Mouse (Mus musculus) regulatory T cell (primary cell): ENCODE results near the gene Macf1.

Experiments used
- in situ Hi-C: fragments of 300-600 bp; cut with MboI, MseI; formaldehyde crosslinking; loops from one replicate; pipeline ENCODE4 v1.15.1; 2025; ENCODE audit warnings: high pct_unique_total_duplicates

Gene Macf1

DNA sequence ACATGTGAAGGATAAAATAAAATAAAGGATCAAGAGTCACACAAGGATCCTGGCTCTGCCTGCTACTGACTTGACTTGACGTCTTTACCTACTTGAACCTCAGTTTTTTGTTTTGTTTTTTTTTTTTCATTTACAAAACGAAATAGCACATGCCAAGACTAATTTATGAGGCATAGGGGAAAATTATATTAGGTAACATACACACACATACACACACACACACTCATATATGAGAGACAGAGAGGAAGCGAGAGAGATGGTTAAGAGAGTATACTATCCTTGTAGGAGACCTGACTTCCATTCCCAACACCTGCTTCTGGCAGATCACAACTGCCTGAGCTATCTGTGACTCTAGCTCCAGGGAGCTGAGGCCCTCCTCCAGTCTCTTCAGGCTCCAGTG lies at the start of gene Macf1:
Gene Macf1, minus strand, starts transcription at position 101 of the 400 bp plus-strand sequence.
- in situ Hi-C loops = no loop called here

DNA sequence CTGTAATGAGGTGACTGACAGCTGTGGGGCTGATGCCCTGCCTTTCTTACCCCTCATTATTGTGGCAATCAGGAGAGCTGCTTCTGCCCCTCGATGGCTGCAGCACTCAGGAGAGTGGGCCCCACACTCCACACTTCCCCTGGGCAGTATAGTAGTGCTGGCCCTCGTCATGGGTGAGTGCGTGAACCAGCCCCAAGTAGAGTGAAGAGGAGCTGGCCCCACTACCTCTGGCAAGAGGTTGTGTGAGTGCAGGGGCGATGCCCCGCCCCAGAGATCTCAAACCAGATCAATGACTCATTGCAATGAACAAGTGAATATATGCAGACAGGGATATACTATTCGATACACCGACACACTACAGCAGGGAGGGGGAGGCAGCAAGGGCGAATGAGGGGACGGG lies 49.4 kb upstream of the Macf1 start:
- in situ Hi-C loops = no loop called here

DNA sequence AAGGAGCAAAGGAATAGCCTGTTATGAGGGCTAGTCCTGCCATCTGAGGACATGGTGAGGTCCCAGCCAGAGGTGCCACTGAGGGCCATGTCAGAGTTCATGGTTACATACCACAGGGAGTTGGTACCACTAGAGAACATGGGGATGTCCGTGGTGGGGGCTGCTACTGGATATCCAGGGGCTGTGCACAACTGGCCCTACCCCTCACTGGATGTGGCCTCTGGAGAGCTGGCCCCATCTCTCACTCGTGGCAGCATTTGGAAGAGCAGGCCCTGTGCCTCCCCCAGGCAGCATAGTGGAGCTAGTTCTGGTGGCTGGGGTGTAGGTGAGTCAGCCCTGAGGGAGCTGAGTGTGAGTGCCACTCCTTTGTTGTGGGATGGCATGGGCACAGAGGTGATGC lies 48.8 kb upstream of the Macf1 start:
- in situ Hi-C loops = no loop called here

DNA sequence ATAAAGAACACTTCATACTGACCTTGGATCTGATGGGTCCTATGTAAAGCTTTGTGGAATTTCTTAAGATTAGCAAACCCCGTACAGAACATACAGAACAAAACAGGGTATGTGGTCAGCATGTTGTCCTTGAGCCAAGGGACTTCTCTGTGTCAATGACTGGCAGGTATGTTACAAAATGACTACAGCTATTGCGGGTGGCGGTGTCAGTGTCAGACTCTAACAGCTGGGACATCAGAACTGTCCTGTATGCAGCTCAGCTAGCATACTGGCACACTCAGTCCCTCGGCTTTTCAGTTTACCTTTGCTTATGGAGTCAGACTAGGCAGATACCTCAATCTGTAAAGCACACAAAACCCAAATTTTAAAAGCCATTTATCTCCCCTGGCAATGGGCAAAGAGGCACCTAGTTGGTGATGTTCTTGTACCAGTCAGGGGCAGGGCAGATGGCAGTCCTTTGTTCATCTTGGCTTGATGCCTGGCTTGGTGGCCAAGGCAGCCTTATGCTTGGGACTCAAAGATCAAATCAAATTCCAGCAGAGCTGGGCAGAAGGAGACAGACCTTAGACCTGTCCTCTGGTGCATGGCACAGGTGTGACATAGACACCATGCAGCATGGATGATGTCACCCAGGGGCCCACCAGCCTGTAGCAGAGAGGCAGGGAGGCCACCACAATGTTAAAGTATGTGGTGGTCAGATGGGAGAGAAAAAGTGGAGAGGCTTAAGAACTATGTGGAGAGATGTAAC lies 48.2 kb upstream of the Macf1 start:
- in situ Hi-C loops = no loop called here

DNA sequence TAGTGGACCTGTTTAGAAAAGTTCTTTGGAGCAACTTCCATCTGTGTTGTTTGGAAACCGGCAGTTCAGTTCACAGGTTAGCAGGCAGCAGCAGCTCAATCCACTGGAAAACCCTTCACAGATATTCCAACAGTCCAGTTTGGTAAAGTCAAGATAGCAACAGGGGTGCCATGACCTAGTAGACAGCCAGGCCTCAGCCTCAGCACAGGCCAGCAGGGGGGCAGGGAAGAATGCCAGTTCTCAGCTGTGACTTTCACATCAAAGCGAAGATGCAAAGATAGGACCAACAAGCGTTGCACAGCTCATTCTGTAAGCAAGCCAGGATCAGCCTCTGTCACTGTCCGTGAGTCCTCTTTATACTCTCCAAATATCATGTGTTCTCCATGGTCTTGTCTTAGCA lies 37.6 kb upstream of the Macf1 start:
- in situ Hi-C loops = no loop called here

DNA sequence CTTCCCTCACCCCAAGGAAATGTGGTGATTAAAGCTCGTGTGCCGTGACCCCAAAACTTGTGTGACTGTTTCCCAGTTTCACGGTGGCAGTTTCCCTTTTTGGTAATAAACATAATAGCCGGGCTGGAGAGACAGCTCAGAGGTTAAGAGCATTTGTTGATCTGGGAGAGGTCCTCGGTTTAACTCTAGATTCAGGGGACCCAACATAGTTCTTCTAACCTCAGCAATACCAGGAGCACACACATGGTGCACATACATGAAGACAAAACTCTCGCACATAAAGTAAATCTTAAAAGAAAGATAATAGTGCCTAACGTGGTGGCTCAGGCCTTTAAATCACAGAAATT lies 34.2 kb upstream of the Macf1 start:
- in situ Hi-C loops = no loop called here

DNA sequence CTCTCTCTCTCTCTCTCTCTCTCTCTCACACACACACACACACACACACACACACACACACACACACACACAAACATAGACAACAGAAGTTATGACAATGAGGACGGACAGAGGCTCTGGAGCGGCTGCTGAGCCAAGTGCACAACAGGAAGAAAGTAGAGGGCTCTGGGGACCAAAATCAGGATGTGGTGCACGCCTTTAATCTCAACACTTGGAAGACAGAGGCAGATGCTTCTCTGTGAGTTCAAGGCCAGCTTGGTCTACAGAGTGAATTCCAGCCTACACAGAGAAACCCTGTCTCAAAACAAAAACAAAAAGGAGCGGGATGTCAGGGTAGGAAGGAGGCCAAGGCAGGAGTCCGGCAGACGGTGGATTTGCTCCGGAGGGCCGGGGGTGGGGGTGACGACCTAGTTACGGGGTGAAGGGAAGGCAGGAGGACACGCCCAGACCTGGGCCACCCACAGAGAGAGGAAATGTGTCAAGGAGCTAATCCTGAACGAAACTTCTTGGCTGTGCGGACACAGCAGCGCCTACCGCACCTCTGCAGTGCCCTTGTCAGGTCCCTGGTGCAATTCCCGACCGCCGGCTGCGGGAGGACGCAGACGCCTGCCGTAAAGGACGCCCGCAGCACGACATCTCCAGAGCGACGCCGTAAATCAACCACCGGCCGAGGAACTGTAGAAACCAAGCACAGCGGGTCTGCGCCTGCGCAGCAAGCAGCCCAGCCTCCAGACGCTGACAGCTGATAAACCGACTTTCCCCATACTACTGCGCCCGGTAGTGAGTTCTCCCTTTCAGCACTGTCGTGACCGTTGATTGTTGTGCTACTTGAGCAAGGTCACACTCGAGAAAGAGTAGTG lies 33.6 kb upstream of the Macf1 start, which contains the start of gene Ndufs5:
Gene Ndufs5, minus strand, starts transcription at position 629 of the 860 bp plus-strand sequence.
- in situ Hi-C loops = no loop called here

DNA sequence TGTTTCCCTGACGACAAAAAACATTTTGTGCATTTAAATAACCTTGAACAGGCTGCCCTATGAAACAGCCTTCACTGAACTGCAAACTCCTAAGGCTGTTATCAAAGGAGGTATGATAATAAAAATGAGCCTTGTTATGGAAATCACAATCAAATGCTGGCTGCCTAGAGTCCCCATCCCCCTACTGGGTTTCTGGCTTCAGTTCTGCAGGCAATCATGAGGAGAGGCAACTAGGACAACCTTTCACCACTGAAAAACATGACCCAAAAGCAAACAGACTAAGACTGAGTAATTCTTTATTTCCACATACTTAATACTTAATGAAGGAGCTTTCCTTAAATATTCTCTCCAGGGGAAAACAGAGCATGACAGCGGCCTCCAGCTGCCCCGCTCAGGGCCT lies 28.3 kb upstream of the Macf1 start:
- in situ Hi-C loops = no loop called here

DNA sequence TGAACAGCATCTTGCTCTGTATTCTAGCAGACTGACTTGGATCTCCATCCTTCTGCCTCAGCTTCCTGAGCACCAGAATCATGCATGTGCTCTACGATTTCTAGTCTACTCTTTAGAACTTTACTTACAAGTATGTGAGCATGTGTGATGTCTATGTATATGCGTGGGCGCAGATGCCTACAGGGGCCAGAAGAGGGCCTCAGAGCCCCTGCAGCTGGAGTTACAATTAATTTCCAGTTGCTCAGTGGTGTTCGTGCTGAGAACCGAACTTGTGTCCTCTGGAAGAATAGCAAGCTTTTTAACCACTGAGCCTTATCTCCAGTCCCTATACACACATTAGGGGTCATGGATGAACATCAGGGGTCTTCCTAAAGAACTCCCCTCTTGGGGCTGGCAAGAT lies 23.2 kb upstream of the Macf1 start:
- in situ Hi-C loops = no loop called here

DNA sequence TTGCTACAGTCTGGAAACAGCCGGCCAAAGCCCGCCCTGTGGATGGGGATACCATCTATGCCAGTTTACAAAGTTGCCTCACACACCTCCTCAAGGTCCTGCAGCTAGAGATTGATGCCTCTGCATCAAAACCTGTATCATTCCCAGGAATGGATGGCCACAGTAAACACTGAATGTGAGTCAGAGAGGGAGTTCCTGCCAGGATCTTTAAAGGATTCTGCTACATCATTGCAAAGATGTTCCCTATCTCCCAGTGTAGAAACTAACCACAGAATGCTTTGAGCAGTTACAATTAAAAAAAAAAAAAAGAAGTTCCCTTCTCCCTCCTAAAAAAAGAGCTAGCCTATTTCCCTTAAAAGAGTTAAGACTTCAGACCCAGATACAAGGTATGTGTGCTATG lies 21.2 kb upstream of the Macf1 start:
- in situ Hi-C loops = no loop called here

DNA sequence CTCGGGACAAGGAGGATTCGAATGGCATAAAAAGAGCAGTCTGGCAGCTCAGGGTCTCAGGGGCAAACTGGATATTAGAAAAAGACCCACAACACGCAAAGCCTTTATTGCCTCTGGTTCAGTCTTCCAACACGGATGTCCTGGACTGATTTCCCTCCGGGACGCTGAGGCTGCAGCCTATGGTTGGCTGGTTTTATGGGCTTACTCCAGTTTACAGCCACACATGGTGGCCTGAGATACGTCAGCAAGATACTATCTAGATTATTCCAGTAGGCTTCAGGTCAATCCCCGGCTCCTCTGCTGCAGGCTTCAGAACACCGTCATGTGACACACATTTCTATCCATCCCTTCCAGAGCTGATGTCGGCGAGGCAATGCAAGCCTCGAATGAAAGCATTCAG lies 9.2 kb upstream of the Macf1 start:
- in situ Hi-C loops = no loop called here

DNA sequence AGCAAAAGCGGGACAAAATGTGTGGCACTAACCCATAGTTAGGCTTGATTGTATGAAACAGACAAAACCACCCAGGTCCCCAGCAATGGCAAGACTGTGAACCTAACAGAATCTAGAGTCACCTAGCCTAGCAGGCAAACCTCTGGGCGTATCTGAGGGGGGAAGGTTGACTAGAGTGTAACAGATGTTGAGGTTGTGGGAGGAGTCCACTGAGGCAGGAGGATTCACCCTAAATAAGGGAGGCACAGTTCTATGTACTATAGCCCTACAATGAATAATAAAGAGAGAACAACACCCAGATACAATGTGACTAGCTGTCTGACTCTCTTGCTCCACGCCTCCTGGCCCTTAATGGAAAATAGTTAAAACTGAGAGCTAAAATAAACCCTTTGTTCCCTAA lies 7.9 kb upstream of the Macf1 start:
- in situ Hi-C loops = no loop called here

DNA sequence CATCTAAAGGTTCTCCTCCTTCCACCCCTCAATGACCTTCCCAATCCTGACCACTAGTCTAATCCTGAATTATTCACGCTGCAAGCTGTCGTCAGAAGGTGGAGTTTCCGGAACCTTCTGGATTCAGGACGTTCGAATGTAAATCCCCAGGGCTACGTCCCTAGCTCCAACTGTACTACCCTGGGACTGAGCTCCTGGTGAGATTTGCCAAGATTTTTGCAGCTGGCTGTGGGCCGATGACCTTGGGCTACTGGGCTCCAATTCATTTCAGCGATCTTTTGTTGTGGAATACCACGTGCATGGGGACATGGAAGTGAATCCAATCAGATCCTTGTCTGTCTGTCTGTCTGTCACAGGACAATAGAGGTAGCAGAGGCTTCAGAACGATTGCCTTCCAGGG lies 6.2 kb upstream of the Macf1 start:
- in situ Hi-C loops = no loop called here

DNA sequence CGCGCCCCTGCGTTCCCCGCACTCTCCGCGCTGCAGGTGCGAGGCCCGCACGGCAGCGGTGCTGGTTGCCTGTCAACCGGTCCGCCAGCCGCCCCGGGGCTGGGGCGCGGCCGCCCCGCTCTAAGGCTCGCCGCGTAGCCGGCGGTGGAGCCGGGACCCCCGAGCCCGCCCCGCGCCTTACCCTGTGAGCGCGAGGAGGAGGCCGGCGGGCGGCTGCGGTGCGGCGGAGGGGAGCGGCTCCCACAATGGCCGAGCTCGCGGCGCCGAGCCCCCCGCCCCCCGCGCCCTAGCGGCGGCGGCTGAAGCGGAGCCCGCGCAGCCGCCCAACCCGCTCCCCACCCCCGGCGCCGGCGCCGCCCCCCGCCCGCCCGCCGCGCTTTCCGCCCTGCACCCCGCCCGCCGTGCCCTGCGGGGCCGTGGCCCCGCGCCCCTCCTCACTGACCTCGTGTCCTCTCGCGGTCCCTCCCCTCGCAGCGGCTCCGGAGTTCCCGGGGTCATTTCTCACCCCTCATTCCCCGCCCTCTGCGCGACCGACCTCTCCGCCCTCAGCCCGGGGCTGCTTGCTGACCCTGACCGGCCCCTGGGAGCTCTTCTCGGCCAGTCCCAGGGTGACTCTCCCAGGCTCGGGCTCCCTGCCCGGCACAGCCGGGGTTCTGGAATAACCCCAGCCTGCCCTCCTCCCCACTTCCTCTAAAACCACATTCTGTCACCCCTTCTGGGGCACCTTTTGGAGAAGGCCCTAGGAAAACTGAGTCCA lies 3.0 kb upstream of the Macf1 start:
- in situ Hi-C loops = no loop called here

DNA sequence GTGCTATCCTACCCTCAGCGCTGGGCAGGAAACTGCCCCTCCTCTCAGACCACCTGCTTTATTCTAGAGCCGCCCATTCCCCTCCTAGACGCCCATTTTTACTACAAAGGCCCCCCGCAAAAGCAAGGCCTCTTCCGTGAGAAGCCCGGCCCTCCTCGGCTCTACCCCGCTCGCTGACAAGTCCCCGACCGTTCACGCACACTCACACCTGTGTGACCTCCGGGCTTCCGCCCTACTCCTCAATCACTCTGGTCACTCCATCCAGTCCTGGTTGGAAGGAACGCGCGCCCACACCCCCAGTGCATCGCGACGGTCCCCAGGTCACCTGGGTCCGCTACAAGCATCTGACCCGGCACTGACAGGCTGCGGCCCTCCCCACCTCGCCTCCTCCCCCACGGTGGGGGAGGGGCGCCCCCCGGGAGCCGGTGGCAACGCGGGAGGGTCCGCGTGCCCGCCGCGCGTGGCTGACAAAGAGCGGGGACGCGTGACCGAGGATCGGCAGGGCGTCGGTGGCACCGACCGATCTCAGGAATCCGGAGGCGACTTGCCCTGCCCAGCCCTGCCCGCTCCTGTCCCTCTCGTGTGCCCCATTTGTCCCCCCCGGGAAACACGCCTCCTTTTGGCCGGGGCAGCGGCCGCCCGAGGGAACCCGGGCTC lies 2.3 kb upstream of the Macf1 start:
- in situ Hi-C loops = no loop called here

DNA sequence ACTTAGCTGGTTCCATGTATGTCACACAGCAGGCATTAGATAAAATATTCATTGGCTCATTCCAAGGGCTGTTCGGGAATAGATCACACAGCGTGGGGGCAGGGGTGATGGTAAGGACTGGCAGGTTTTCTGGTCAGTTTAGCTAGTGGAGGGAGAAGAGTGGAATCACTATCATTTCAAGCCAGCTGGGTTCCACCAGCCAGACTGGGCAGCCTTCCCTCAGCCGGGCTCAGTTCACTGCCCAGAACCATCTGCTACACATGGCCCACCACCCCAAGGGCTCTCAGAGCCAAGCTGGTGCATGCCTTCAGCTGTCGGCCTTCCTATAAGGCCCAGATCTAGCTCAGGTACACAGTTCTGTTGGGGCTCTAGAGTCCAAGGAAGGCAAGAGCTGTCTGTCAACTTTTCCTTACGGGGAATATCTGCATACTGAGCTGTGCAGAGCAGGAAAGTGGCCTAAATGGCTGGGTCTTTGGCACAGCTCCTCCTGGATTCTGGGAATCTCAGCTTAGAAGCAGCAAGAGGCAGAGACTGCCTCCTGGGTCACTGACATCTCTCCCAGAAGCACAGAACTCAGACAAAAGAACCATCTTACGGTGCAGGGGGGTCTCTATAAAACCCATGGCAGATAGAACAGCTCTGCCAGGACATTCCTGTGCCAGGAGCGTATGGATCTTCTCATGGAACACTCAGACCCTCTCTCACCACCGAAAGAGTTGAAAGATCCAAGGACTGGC lies 1.5 kb upstream of the Macf1 start:
- in situ Hi-C loops = no loop called here

DNA sequence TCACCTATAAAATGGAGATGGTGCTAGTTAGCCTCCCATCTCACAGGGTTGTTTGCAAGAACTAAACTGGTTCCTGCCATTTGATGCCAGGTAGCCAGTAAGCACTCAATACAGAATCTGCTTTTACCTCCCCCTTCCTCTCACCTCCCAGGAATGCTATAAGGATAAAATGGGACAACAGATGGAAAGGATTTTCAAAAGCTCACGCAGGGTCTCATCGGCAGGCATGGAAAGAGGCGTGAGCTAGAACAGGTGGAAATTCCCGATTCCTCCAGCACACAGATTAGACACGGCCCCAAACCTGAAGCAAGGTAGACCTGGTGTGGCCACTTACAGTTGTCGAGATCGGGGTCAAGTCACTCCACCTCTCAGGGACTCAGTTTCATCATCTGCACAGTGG lies 886 bp upstream of the Macf1 start:
- in situ Hi-C loops = no loop called here

DNA sequence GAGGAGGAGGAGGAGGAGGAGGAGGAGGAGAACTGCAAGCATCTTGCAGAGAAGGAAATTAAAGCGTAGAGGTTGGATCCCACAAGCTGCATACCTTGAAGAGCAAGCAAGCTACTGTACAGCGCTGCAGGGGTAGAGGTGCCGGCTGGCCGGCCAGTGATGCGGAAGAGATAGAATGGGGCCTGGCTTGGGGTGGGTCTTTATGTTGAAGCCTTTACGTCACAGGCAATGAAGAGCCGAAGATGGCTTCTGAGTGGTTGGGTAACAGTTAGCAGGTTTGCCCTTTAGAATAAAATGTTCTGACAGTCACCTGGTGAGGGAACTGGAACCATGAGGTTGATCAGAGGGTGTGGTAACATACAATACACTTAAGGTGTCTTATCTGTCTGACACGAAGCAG lies 1.9 kb downstream of the Macf1 start:
- in situ Hi-C loops = no loop called here

DNA sequence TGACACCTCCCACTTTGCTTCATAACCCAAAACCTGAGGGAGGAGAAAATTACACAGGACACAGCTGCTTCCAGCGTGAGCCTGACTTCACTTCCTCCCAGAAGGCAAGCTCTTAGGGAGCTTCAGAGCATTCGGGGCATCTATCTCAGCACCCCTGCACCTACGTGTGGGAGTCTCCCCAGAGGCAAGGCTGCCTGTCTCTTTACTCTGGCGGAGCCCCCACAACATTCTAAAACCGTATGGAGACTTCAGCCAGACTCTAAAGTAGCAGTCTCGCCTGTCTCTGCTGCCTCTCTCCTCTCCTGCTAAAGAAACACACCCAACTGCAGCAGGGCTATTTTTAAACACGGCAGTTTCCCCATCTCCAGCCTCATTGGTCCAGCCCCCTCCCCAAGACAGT lies 3.2 kb downstream of the Macf1 start:
- in situ Hi-C loops = no loop called here

DNA sequence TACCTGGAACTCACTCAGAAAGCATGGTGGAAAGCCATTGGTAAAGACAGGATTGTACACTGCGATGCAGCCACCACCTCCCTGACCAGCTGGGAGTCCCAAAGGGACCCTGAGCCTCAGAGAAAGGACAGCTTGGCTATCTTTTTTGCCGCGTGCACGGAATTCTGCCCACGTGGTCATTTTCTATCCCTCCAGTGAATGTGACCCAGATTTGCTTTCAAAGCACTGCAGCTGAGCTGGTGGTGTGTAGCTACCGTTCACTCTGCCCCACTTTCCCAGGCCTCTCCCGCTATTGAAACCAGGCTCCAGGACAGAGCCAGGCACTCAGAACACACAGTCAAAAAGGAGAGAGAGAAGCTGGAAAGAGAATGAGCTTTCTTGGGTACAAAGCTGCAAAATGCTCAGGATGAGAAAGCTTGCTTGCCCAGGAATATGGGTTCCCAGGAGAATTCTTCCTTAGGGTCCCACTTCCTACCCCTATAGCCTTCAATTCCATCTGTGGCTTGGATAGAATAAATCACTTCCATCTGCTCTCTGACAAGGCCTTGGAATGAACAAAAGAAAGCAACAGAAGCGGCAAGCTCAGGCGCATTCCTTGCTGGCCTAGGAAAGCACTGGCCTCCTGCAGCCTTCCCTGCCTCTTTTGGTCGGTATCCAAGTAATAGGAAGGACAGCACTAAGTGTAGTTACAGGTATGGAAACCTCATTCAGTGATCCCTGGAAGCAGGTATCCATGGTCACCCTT lies 6.9 kb downstream of the Macf1 start:
- in situ Hi-C loops = no loop called here

DNA sequence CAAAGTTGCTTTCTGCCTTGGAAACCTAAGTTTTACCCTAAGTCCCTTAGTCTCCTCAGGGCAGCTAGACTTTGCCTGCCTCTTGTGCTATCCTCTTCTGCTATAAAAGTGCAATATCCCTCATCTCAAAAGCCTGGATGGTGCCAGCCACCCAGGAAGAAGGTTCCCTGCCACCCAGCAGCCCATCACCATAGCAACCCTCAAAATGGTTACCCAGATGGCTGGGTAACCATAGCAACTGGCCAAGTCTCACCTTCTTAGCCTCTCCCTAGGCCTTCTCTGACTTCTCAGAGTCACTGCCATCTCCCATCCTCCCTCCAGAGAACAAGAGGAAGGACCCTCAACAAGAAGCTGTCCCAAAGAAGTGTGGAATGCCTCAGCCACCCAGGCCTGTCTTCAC lies 13.6 kb downstream of the Macf1 start:
- in situ Hi-C loops = no loop called here
